Mouse (Mus musculus) embryonic facial prominence, embryonic 10.5 days (tissue): ENCODE results near the gene Spin1. TPM values are rescaled to one million over a fixed set of nuclear protein-coding genes. Genes with fewer than 3 reads are reported as not detected.

Experiments used
- DNase-seq: peaks from one replicate; pipeline ENCODE4 v3.0.0-alpha.2; 2017; ENCODE audit warnings: low spot score
- H3K27ac ChIP-seq: fragments of 300-500 bp; sonication (generic); replicated peaks from 2 replicates; pipeline ENCODE4 v1.5.1; 2016; ENCODE audit warnings: mild to moderate bottlenecking
- H3K27me3 ChIP-seq: fragments of 300-500 bp; sonication (generic); replicated peaks from 2 replicates; pipeline ENCODE4 v1.6.1; 2016; ENCODE audit warnings: low read depth, mild to moderate bottlenecking; ENCODE audit not compliant: poor library complexity, severe bottlenecking
- H3K36me3 ChIP-seq: fragments of 300-500 bp; sonication (generic); replicated peaks from 2 replicates; pipeline ENCODE4 v1.6.1; 2016; ENCODE audit warnings: mild to moderate bottlenecking, moderate library complexity
- H3K4me1 ChIP-seq: fragments of 300-500 bp; sonication (generic); 2 replicates; pipeline ENCODE4 v1.6.1; 2016
- H3K4me3 ChIP-seq: fragments of 300-500 bp; sonication (generic); 2 replicates; pipeline ENCODE4 v1.5.1; 2016; ENCODE audit warnings: mild to moderate bottlenecking, moderate library complexity
- H3K9me3 ChIP-seq: fragments of 300-500 bp; sonication (generic); 2 replicates; pipeline ENCODE4 v1.6.1; 2016; ENCODE audit warnings: mild to moderate bottlenecking
- WGBS: fragments of 180-500 bp; shearing (Covaris S2); methylation state at CpG from one replicate; pipeline ENCODE4 v1.1.7; 2016; 5-methylcytosine and 5-hydroxymethylcytosine counted together
- polyA plus RNA-seq: library from polyadenylated mRNA; unstranded; fragments of >200 nt; fragmentation: Nextera tagmentation; extraction: Ambion mirVana; gene quantifications from 2 replicates; pipeline ENCODE4 v1.2.1, GENCODE M21; 2016

Spin1 gene
- polyA plus RNA-seq, 1 experiment from 2014 or later = 105 TPM

DNA sequence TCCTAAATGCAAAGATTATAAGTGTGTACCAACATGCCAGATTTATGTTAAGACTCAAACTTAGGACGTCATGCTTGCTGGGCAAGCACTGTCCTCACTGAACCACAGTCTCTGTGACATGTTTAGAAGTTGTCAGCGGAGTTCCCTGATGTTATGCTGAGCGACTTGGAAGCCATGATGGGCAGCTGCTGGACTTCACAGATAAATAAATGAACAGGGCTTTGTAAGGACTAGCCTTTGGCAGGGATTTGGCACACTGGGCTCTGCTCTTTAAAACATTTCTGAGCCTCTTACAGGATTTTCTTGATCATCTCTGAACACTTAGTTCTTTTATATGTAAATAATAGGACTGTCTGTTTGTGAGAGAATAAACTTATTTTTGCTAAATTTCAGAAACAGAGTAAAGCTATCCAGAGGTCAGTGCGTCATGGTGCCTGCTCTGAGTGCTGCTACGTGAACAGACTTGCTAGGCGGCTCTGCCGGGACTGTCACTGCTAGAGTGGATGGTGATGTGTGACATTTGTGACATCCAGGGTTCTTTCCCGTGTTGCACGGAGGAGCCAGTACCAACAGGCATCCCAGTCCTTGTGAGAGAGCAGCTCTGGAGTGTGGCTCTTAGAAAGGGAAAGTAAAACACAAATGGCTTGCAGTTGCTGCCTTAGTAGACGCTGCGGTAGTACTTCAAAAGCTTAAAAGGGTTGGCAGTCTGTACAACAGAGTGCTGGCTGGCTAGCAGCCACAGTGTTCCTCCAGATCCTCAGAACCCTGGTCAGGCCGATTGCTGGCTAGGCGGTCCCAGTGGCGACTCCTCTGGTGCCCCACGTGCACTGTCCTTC, 54.7 kb downstream of the Spin1 start:
- no peaks in the 10 kb centered on the region for H3K27me3 ChIP-seq
- H3K4me3 ChIP-seq = no peak overlapping the region
- DNase-seq = no peak
- H3K4me1 ChIP-seq = no peaks in the 10 kb centered on the region
- WGBS = 91% methylated on average over 15 of the region's 15 CpGs
- H3K27ac ChIP-seq = no peak overlapping the region
- peaks cover 82% of the 10 kb centered on the region for H3K36me3 ChIP-seq
- 0 out of 2 replicates have a peak, but pooled peaks cover 3% of the 10 kb centered on the region for H3K9me3 ChIP-seq

DNA sequence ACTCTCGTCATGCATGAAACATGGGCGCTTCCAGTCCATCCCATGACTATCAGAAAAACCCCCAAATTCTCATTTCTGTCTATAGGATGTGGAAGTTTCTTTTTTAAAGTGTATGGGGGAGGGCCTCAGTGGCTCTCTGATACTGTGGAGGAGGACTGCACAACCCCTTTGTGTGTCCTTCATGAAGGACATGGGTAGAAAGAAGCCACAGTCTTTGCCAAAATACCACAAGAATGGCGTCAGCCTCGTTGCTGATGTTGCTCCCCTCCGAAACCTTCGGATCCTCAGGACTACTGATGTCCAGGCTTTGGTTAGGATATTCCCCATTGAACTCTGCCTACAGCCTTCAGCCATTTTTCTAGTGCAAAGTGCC, 55.3 kb downstream of the Spin1 start:
- 97% methylated on average over 6 of the region's 6 CpGs for WGBS
- Histone ChIP-seq H3K4me3 (no peak overlapping the region), H3K36me3 (peaks cover 76% of the 10 kb centered on the region), H3K4me1 (no peaks in the 10 kb centered on the region), H3K27ac (no peak overlapping the region), H3K27me3 (no peaks in the 10 kb centered on the region), H3K9me3 (0 out of 2 replicates have a peak, but pooled peaks cover 3% of the 10 kb centered on the region)
- DNase-seq = no peak

DNA sequence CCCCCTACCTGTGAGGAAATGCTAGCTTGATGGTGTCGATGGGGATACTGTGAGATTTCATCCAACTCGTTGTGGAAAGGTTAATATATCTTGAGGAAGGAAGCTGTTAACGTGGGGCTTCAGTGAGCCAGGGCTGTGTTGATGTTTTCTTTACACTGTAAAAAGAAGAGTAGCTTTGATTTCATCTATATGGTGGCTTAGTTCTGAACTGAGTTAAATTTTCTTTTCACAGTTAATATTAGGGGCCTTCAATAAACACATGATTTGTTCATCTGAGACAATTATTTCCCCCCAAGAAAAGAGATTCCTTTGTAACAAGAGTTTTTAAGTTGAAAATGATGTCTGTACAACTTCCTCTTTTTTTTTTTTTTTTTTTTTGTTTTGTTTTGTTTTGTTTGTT, 56.6 kb downstream of the Spin1 start:
- WGBS = 89% methylated on average over 3 of the region's 3 CpGs
- no peak for DNase-seq
- Histone ChIP-seq H3K4me3 (no peak overlapping the region), H3K9me3 (0 out of 2 replicates have a peak, but pooled peaks cover 3% of the 10 kb centered on the region), H3K27me3 (no peaks in the 10 kb centered on the region), H3K36me3 (peaks cover 75% of the 10 kb centered on the region), H3K27ac (no peak overlapping the region), H3K4me1 (peaks cover 7% of the 10 kb centered on the region)

DNA sequence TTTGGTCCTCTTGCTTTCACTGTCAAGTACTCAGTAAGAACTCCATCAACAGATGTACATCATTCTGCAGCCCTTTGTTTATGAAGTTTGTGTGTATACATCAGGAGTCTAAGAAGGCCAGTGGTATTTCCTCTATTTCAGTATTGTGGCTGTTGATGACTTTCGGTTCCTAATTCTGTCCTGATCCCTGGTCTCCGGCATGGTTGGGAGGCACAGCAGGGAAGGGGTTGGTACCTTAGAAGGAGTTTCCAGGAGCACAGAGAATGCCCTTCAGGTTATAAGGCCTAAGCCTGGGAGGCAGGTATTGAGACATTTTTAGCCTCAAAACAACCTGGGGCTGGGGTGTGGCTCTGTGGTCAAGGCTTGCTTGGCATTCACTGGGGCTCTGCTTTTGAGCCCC, 61.0 kb downstream of the Spin1 start:
- Histone ChIP-seq H3K36me3 (peaks cover 42% of the 10 kb centered on the region), H3K4me1 (peaks cover 7% of the 10 kb centered on the region), H3K9me3 (peaks cover 3% of the 10 kb centered on the region; the same call in 1 of the 2 replicates), H3K27ac (no peak overlapping the region), H3K27me3 (no peaks in the 10 kb centered on the region), H3K4me3 (no peak overlapping the region)
- 83% methylated on average over 2 of the region's 2 CpGs for WGBS
- DNase-seq = no peak

DNA sequence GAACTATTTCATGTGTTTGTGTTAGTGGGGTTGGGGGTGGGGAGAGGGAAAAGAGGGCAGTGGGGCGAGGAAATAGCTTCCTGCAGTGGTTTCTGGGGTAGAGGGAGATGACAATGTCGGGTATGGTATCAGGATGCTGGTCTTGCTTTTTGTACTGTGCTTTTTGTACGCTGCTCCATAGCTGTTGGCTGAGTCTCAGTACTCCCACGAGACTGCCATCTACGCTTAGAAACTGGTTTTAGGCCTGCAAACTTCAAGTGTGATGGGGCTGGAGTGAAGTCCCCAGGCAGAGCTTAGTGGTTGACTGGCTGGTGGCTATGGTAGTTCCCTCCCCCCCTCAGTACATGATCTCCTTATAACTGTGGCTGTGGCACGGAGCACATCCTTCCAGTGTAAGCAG, 61.6 kb downstream of the Spin1 start:
- Histone ChIP-seq H3K4me3 (no peak overlapping the region), H3K27ac (no peak overlapping the region), H3K4me1 (peaks cover 7% of the 10 kb centered on the region), H3K36me3 (peaks cover 37% of the 10 kb centered on the region), H3K27me3 (no peaks in the 10 kb centered on the region), H3K9me3 (peaks cover 3% of the 10 kb centered on the region; the same call in 1 of the 2 replicates)
- 86% methylated on average over 6 of the region's 6 CpGs for WGBS
- DNase-seq = no peak

DNA sequence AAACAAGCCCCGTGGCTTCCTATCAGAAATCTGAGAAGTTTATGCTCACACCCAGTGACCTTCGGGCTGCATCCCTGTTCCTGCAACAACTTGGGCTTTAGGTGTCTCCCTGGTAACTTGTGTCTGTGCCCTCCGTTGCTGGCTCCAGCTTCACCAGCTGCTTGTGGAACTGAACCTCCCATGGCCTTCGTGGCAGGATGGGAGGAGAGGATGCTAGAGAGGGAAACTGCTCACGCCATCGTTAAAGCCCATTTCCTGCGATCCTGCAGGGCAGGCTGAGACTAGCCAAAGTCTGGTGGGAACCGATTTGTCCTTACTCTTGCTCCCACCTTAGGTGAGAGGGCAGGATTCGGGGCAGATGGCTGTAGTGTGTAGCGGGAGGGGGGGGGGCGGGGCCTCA, 66.0 kb downstream of the Spin1 start:
- no peak overlapping the region for H3K27ac ChIP-seq
- DNase-seq = no peak
- H3K36me3 ChIP-seq = peaks cover 14% of the 10 kb centered on the region
- H3K4me1 ChIP-seq = peaks cover 22% of the 10 kb centered on the region
- peaks cover 29% of the 10 kb centered on the region for H3K27me3 ChIP-seq
- 64% methylated on average over 11 of the region's 11 CpGs for WGBS
- no peaks in the 10 kb centered on the region; the same call in 1 of the 2 replicates for H3K9me3 ChIP-seq
- no peak overlapping the region for H3K4me3 ChIP-seq

DNA sequence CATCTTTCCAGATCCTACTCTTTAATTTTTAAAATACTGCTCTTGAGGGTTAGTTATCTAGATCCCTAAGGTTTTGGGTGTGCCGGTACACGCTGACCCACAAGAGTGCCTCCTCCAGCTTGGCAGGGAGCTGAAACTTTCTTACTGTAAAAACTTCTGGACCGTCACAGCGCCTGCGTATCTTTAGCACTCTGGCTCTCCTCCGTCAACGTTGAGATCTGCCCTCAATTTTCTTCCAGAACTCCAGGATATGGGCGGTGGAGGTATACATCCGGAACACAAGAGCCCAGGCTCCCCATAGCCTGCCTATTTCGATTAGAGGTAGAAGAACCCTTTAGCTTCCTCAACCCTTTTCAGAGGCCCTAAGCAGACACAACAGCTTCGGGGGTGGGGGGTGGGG, 69.5 kb downstream of the Spin1 start:
- Histone ChIP-seq H3K36me3 (no peaks in the 10 kb centered on the region), H3K4me1 (peaks cover 17% of the 10 kb centered on the region), H3K9me3 (0 out of 2 replicates have a peak, but pooled peaks cover 5% of the 10 kb centered on the region), H3K27me3 (peaks cover 53% of the 10 kb centered on the region), H3K4me3 (peak overlapping the region; percentile 67), H3K27ac (no peak overlapping the region)
- WGBS = 36% methylated on average over 11 of the region's 11 CpGs
- no peak for DNase-seq

DNA sequence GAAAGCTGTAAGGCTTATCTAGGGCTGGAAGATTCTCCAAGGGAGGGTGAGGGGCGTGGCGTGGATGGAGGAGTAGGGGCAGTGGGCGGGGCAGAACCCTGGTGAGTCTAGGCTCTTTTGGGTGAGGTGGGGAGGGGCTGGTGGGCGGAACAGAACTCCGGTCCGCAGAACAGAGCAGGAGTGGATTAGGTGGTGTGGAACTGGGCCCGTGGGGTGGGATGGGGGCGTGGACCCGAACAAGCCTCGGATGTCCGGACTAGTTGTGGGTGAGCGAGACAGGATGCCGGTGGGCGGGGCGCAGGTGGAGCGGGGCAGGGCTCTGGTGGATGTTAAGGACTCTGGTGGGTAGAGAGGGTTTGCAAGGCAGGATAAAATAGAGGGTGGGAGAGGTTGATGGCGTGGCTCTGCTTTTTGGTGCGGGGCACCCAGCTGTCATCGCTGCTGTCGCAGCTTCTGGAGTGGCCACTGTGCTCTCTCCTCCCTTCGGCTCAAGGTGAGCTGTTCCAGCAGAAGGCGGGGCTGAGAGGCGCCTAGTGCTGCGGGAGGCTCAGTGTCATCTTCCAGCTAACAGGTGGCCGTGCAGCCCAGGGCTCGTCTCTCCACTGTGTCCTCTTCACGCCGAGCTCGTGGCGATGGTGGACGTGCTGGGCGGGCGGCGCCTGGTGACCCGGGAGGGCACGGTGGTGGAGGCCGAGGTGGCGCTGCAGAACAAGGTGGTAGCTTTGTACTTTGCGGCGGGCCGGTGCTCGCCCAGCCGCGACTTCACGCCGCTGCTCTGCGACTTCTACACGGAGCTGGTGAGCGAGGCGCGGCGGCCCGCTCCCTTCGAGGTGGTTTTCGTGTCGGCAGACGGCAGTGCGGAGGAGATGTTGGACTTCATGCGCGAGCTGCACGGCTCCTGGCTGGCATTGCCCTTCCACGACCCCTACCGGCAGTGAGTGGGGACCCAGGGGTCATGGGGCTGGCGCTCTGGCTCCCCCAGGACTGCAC, 70.3 kb downstream of the Spin1 start, which contains the start of gene Nxnl2:
Gene Nxnl2 (plus strand): TSS at position 332 of the 990 bp plus-strand sequence.
- peak; percentile 67 for DNase-seq
- under 1% methylated on average over 64 of the region's 64 CpGs for WGBS

DNA sequence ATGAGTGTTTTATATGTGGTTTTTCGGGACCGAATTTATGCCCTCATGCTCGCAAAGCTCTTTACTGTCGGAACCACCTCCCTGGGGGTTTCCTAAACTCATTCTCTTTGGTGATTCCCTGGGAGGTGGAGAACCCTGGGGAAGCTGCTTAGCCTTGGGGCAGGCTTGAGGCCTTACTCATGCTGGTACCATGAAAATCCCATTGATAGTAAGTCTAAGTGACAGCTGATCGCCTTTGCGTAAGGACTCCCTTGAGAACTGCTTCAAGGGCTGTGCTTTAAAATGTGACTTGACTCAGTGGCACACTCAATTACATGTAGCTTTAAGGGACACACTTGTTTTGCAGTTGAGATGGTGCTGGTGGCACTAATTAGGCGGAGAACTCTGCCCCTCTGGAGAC, 71.9 kb downstream of the Spin1 start:
- no peak for DNase-seq
- 75% methylated on average over 7 of the region's 7 CpGs for WGBS
- no peak overlapping the region for H3K4me3 ChIP-seq
- 0 out of 2 replicates have a peak, but pooled peaks cover 5% of the 10 kb centered on the region for H3K9me3 ChIP-seq
- no peak overlapping the region for H3K27ac ChIP-seq
- H3K4me1 ChIP-seq = peaks cover 17% of the 10 kb centered on the region
- no peaks in the 10 kb centered on the region for H3K36me3 ChIP-seq
- peaks cover 53% of the 10 kb centered on the region for H3K27me3 ChIP-seq

More for the DNA sequence above, 70.3 kb downstream of the Spin1 start, which contains the start of gene Nxnl2:
- Histone ChIP-seq H3K27me3 (peaks cover 53% of the 10 kb centered on the region), H3K4me1 (peaks cover 17% of the 10 kb centered on the region), H3K27ac (peak within 1 kb of the TSS; percentile 40; the same call in 1 of the 2 replicates), H3K9me3 (0 out of 2 replicates have a peak, but pooled peaks cover 5% of the 10 kb centered on the region), H3K4me3 (peak within 1 kb of the TSS; percentile 67), H3K36me3 (no peaks in the 10 kb centered on the region)

DNA sequence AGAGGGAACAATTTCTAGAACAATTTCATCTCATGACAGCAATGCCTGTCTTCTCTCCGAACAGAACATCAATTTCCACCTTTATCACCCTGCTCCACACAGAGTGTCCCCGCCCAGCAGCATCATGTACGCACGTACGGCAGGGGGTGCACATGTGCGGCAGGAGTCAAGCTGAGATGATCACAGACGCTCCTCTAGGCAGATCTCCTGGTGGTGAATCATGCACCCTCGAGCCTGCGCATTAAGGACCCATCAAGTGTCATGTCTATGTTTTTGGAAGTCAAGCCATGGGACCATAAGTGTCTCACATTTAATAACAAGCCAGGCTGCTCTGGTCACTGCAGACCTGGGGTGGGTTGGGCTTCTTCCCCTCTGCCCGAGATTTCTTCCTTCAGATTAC, 78.3 kb downstream of the Spin1 start:
- peaks cover 6% of the 10 kb centered on the region; the same call in 1 of the 2 replicates for H3K27me3 ChIP-seq
- no peak overlapping the region for H3K4me3 ChIP-seq
- H3K4me1 ChIP-seq = peaks cover 9% of the 10 kb centered on the region
- no peaks in the 10 kb centered on the region for H3K9me3 ChIP-seq
- no peak for DNase-seq
- no peak overlapping the region for H3K27ac ChIP-seq
- H3K36me3 ChIP-seq = no peaks in the 10 kb centered on the region
- 90% methylated on average over 10 of the region's 10 CpGs for WGBS

DNA sequence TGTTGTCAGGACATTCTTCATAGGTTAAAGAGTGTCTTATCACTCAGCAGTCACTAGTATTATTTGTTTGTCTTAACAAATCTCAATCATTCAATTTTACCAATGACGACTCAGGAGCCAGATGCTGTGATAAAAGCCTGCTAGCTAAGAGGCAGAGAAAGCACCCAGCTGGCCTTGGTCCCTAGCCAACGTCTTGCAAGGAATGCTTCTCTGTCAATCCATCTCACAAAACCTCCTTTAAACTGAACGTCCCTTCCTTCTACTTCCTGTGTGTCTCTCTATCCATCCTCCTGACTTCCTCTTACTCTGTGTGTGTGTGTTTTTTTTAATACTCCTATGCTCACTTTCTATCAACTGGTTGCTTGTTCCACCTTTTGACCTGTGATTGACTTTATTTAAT, 78.7 kb downstream of the Spin1 start:
- no peak overlapping the region for H3K27ac ChIP-seq
- H3K36me3 ChIP-seq = no peaks in the 10 kb centered on the region
- 73% methylated on average over 3 of the region's 3 CpGs for WGBS

DNA sequence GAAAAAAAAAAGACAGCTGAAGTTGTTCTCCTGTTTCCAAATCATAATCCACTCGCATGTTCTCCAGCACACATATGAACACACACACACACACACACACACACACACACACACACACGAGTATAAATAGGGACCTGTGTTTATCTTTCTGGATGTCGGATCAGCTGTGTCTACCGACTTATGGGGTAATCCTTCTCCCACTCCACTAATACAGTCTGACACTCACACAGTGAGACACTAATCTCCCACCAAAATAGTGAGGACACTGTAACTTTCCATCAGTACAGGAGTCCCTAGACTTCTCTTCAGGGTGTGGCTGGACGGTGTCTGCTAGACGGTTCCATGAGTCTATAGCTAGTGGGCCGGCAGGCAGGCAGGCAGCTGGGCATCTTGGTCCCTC, 81.6 kb downstream of the Spin1 start:
- Histone ChIP-seq H3K36me3 (no peaks in the 10 kb centered on the region), H3K4me1 (peaks cover 9% of the 10 kb centered on the region), H3K27me3 (no peaks in the 10 kb centered on the region), H3K27ac (no peak overlapping the region), H3K9me3 (no peaks in the 10 kb centered on the region), H3K4me3 (no peak overlapping the region)
- WGBS = 90% methylated on average over 7 of the region's 7 CpGs
- DNase-seq = no peak

More for the DNA sequence above, 78.7 kb downstream of the Spin1 start:
- peaks cover 3% of the 10 kb centered on the region; the same call in 1 of the 2 replicates for H3K27me3 ChIP-seq
- peaks cover 9% of the 10 kb centered on the region for H3K4me1 ChIP-seq
- H3K4me3 ChIP-seq = no peak overlapping the region
- no peaks in the 10 kb centered on the region for H3K9me3 ChIP-seq
- no peak for DNase-seq
